Mouse (Mus musculus) liver, embryonic 14.5 days (tissue): ENCODE measurements around the gene Krtap5-4. TPM values are rescaled to one million over a fixed set of nuclear protein-coding genes. Genes with fewer than 3 reads are reported as not detected.

ENCODE experiments used
- ATAC-seq: fragments of 200-750 bp; cut with Nextera tagmentation; 2 replicates; pipeline ENCODE4 v1.8.0; 2017; ENCODE audit warnings: moderate number of reproducible peaks, mild to moderate bottlenecking, moderate library complexity; ENCODE audit not compliant: insufficient read depth
- DNase-seq, 3 experiments: peaks; one replicate each; pipeline ENCODE4 v3.0.0-alpha.2; 2012 to 2013; ENCODE audit warnings: low read depth in 3 of 3, low spot score in 3 of 3
- H3K27ac ChIP-seq: fragments of 300-500 bp; sonication (generic); 2 replicates; pipeline ENCODE4 v1.5.1; 2014; ENCODE audit warnings: moderate library complexity, mild to moderate bottlenecking, control low read depth, inconsistent platforms
- H3K27me3 ChIP-seq: fragments of 300-500 bp; sonication (generic); 2 replicates; pipeline ENCODE4 v1.6.1; 2014; ENCODE audit warnings: mild to moderate bottlenecking, low read length, moderate library complexity; ENCODE audit not compliant: control insufficient read depth, insufficient read depth
- H3K36me3 ChIP-seq: fragments of 300-500 bp; sonication (generic); replicated peaks from 2 replicates; pipeline ENCODE4 v1.6.1; 2014; ENCODE audit warnings: low read depth; ENCODE audit not compliant: control insufficient read depth, insufficient read depth
- H3K4me1 ChIP-seq, 2 experiments: fragments of 200-500 bp in 1 of 2; fragments of 300-500 bp in 1 of 2; sonication (generic) in 1 of 2; replicated peaks; 2 replicates each; pipeline ENCODE4 v1.6.1; 2012 to 2014; ENCODE audit warnings: antibody characterized with exemption in 1 of 2, inconsistent platforms in 1 of 2, low read length in 1 of 2; ENCODE audit not compliant: control insufficient read depth in 2 of 2, insufficient read depth in 2 of 2
- H3K4me2 ChIP-seq: fragments of 300-500 bp; sonication (generic); 2 replicates; pipeline ENCODE4 v1.6.1; 2014; ENCODE audit warnings: low read depth, mild to moderate bottlenecking, control low read depth, moderate library complexity
- H3K4me3 ChIP-seq, 2 experiments: fragments of 200-500 bp in 1 of 2; fragments of 300-500 bp in 1 of 2; sonication (generic) in 1 of 2; 2 replicates each; pipeline ENCODE4 v1.5.1; 2012 to 2014; ENCODE audit warnings: low read depth in 2 of 2, low read length in 2 of 2, mild to moderate bottlenecking in 2 of 2, control low read depth in 1 of 2, inconsistent platforms in 1 of 2, moderate library complexity in 1 of 2; ENCODE audit not compliant: insufficient read depth in 1 of 2
- H3K9ac ChIP-seq: fragments of 300-500 bp; sonication (generic); replicated peaks from 2 replicates; pipeline ENCODE4 v1.6.1; 2014; ENCODE audit warnings: mild to moderate bottlenecking, control low read depth, moderate library complexity
- H3K9me3 ChIP-seq: fragments of 300-500 bp; sonication (generic); 2 replicates; pipeline ENCODE4 v1.6.1; 2016; ENCODE audit warnings: low read length, mixed read lengths; ENCODE audit not compliant: control insufficient read depth
- CTCF ChIP-seq: IDR thresholded peaks from 2 replicates; pipeline ENCODE4 v1.5.1; 2016; ENCODE audit warnings: antibody characterized with exemption, low read depth, control low read depth
- EP300 ChIP-seq: IDR thresholded peaks from 2 replicates; pipeline ENCODE4 v1.6.1; 2016; ENCODE audit warnings: antibody characterized with exemption, low read depth
- WGBS: fragments of 180-500 bp; shearing (Covaris S2); extraction: QIAGEN DNeasy Blood & Tissue Kit; methylation state at CpG from one replicate; pipeline ENCODE4 v1.1.7; 2014; ENCODE audit not compliant: insufficient replicate concordance; 5-methylcytosine and 5-hydroxymethylcytosine counted together
- polyA plus RNA-seq, 2 experiments: library from polyadenylated mRNA; depleted of rRNA in 1 of 2; stranded (reverse) in 1 of 2; unstranded in 1 of 2; fragments of >200 nt; fragmentation: Nextera tagmentation in 1 of 2; extraction: Ambion mirVana in 1 of 2; gene quantifications; 2 replicates each; pipeline versions ENCODE4 v1.2.1 to v1.2.3; 2012 to 2014

Krtap5-4 gene
- polyA plus RNA-seq, 2 experiments, result not detected

GRCm38 (mm10) chr7:142353854-142354253 lies 50.5 kb downstream of the Krtap5-4 start:
- Histone ChIP-seq H3K36me3 (no peaks in the 10 kb centered on the region), H3K27ac (peak overlapping the region; percentile 38), H3K9ac (peak overlapping the region; percentile 38; the same call in 1 of the 2 replicates), H3K4me1 (peaks cover 44 to 48% of the 10 kb centered on the region in 2 experiments), H3K4me3 (no peak overlapping the region), H3K9me3 (no peaks in the 10 kb centered on the region), H3K27me3 (no peaks in the 10 kb centered on the region), H3K4me2 (peak overlapping the region; percentile 43)
- DNase-seq, result peak; percentile 68 to 81 (median 74)
- 13% methylated on average over 5 of the region's 5 CpGs for WGBS
- TF ChIP-seq CTCF, result no peak
- peak; percentile 68; the same call in 1 of the 2 replicates for TF ChIP-seq EP300
- ATAC-seq, result peak; percentile 82

Other genes starting within 250 kb of the Krtap5-4 start
- 33.9 and 41.5 TPM in 2 replicates for gene Mob2, start 242.5 kb upstream of the Krtap5-4 start, polyA plus RNA-seq (2012; rRNA removed)
- 68.8 and 75.6 TPM in 2 replicates for gene Mob2, start 242.5 kb upstream of the Krtap5-4 start, polyA plus RNA-seq (2014; fragmentation: Nextera tagmentation; extraction: Ambion mirVana)
- gene Dusp8, start 207.7 kb upstream of the Krtap5-4 start, polyA plus RNA-seq (2012; rRNA removed), result 2.5 TPM in 2 replicates
- gene Dusp8, start 207.7 kb upstream of the Krtap5-4 start, polyA plus RNA-seq (2014; fragmentation: Nextera tagmentation; extraction: Ambion mirVana), result 3.8 and 4.2 TPM in 2 replicates
- not detected in 2 replicates for gene Gm45618, start 182.8 kb upstream of the Krtap5-4 start, polyA plus RNA-seq (2012; rRNA removed)
- not detected in 2 replicates for gene Gm45618, start 182.8 kb upstream of the Krtap5-4 start, polyA plus RNA-seq (2014; fragmentation: Nextera tagmentation; extraction: Ambion mirVana)
- not detected in 2 replicates for gene Gm39115, start 167.5 kb upstream of the Krtap5-4 start, polyA plus RNA-seq (2012; rRNA removed)
- gene Gm39115, start 167.5 kb upstream of the Krtap5-4 start, polyA plus RNA-seq (2014; fragmentation: Nextera tagmentation; extraction: Ambion mirVana), result not detected in 2 replicates
- not detected in 2 replicates for gene Gm45337, start 158.9 kb upstream of the Krtap5-4 start, polyA plus RNA-seq (2012; rRNA removed)
- not detected in 2 replicates for gene Gm45337, start 158.9 kb upstream of the Krtap5-4 start, polyA plus RNA-seq (2014; fragmentation: Nextera tagmentation; extraction: Ambion mirVana)
- gene Gm29735, start 146.4 kb upstream of the Krtap5-4 start, polyA plus RNA-seq (2012; rRNA removed), result not detected in 2 replicates
- not detected in 2 replicates for gene Gm29735, start 146.4 kb upstream of the Krtap5-4 start, polyA plus RNA-seq (2014; fragmentation: Nextera tagmentation; extraction: Ambion mirVana)
- gene Gm4553, start 137.8 kb upstream of the Krtap5-4 start, polyA plus RNA-seq (2012; rRNA removed), result not detected in 2 replicates
- gene Gm4553, start 137.8 kb upstream of the Krtap5-4 start, polyA plus RNA-seq (2014; fragmentation: Nextera tagmentation; extraction: Ambion mirVana), result not detected in 2 replicates
- not detected in 2 replicates for gene Krtap5-2, start 127.5 kb upstream of the Krtap5-4 start, polyA plus RNA-seq (2012; rRNA removed)
- not detected in 2 replicates for gene Krtap5-2, start 127.5 kb upstream of the Krtap5-4 start, polyA plus RNA-seq (2014; fragmentation: Nextera tagmentation; extraction: Ambion mirVana)
- gene Gm10153, start 113.2 kb upstream of the Krtap5-4 start, polyA plus RNA-seq (2012; rRNA removed), result not detected in 2 replicates
- gene Gm10153, start 113.2 kb upstream of the Krtap5-4 start, polyA plus RNA-seq (2014; fragmentation: Nextera tagmentation; extraction: Ambion mirVana), result not detected in 2 replicates
- gene Krtap5-3, start 102.2 kb upstream of the Krtap5-4 start, polyA plus RNA-seq (2012; rRNA removed), result not detected in 2 replicates
- gene Krtap5-3, start 102.2 kb upstream of the Krtap5-4 start, polyA plus RNA-seq (2014; fragmentation: Nextera tagmentation; extraction: Ambion mirVana), result not detected in 2 replicates
- gene Gm7579, start 91.7 kb upstream of the Krtap5-4 start, polyA plus RNA-seq (2012; rRNA removed), result not detected in 2 replicates
- not detected in 2 replicates for gene Gm7579, start 91.7 kb upstream of the Krtap5-4 start, polyA plus RNA-seq (2014; fragmentation: Nextera tagmentation; extraction: Ambion mirVana)
- not detected in 2 replicates for gene Krtap5-5, start 73.6 kb upstream of the Krtap5-4 start, polyA plus RNA-seq (2012; rRNA removed)
- gene Krtap5-5, start 73.6 kb upstream of the Krtap5-4 start, polyA plus RNA-seq (2014; fragmentation: Nextera tagmentation; extraction: Ambion mirVana), result not detected in 2 replicates
- not detected in 2 replicates for gene Gm40460, start 62.5 kb upstream of the Krtap5-4 start, polyA plus RNA-seq (2012; rRNA removed)
- gene Gm40460, start 62.5 kb upstream of the Krtap5-4 start, polyA plus RNA-seq (2014; fragmentation: Nextera tagmentation; extraction: Ambion mirVana), result not detected in 2 replicates
- gene Gm2431, start 45.2 kb upstream of the Krtap5-4 start, polyA plus RNA-seq (2012; rRNA removed), result not detected in 2 replicates
- not detected in 2 replicates for gene Gm2431, start 45.2 kb upstream of the Krtap5-4 start, polyA plus RNA-seq (2014; fragmentation: Nextera tagmentation; extraction: Ambion mirVana)
- not detected in 2 replicates for gene Gm4559, start 29.2 kb upstream of the Krtap5-4 start, polyA plus RNA-seq (2012; rRNA removed)
- not detected in 2 replicates for gene Gm4559, start 29.2 kb upstream of the Krtap5-4 start, polyA plus RNA-seq (2014; fragmentation: Nextera tagmentation; extraction: Ambion mirVana)
- not detected in 2 replicates for gene Krtap5-1, start 6.4 kb upstream of the Krtap5-4 start, polyA plus RNA-seq (2012; rRNA removed)
- gene Krtap5-1, start 6.4 kb upstream of the Krtap5-4 start, polyA plus RNA-seq (2014; fragmentation: Nextera tagmentation; extraction: Ambion mirVana), result not detected in 2 replicates
- gene Ifitm10, start 70.2 kb downstream of the Krtap5-4 start, polyA plus RNA-seq (2012; rRNA removed), result 0.87 and 1.1 TPM in 2 replicates
- gene Ifitm10, start 70.2 kb downstream of the Krtap5-4 start, polyA plus RNA-seq (2014; fragmentation: Nextera tagmentation; extraction: Ambion mirVana), result 1.0 and 1.3 TPM in 2 replicates
- gene Gm49369, start 79.1 kb downstream of the Krtap5-4 start, polyA plus RNA-seq (2012; rRNA removed), result 0.66 TPM in 1 of 2 replicates, not detected in the other
- gene Gm49369, start 79.1 kb downstream of the Krtap5-4 start, polyA plus RNA-seq (2014; fragmentation: Nextera tagmentation; extraction: Ambion mirVana), result 0.29 TPM in 1 of 2 replicates, not detected in the other
- gene Ctsd, start 84.5 kb downstream of the Krtap5-4 start, polyA plus RNA-seq (2012; rRNA removed), result 180 and 209 TPM in 2 replicates
- 324 and 349 TPM in 2 replicates for gene Ctsd, start 84.5 kb downstream of the Krtap5-4 start, polyA plus RNA-seq (2014; fragmentation: Nextera tagmentation; extraction: Ambion mirVana)
- 0.03 and 0.57 TPM in 2 replicates for gene Syt8, start 131.3 kb downstream of the Krtap5-4 start, polyA plus RNA-seq (2012; rRNA removed)
- not detected in 2 replicates for gene Syt8, start 131.3 kb downstream of the Krtap5-4 start, polyA plus RNA-seq (2014; fragmentation: Nextera tagmentation; extraction: Ambion mirVana)
- 1.7 and 2.1 TPM in 2 replicates for gene Tnni2, start 138.3 kb downstream of the Krtap5-4 start, polyA plus RNA-seq (2012; rRNA removed)
- gene Tnni2, start 138.3 kb downstream of the Krtap5-4 start, polyA plus RNA-seq (2014; fragmentation: Nextera tagmentation; extraction: Ambion mirVana), result 2.1 and 2.2 TPM in 2 replicates
- gene Lsp1, start 157.3 kb downstream of the Krtap5-4 start, polyA plus RNA-seq (2012; rRNA removed), result 13.3 TPM in 2 replicates
- 13.2 and 15.2 TPM in 2 replicates for gene Lsp1, start 157.3 kb downstream of the Krtap5-4 start, polyA plus RNA-seq (2014; fragmentation: Nextera tagmentation; extraction: Ambion mirVana)
- 0.10 and 0.15 TPM in 2 replicates for gene Tnnt3, start 195.3 kb downstream of the Krtap5-4 start, polyA plus RNA-seq (2012; rRNA removed)
- 0.17 TPM in 1 of 2 replicates, not detected in the other for gene Tnnt3, start 195.3 kb downstream of the Krtap5-4 start, polyA plus RNA-seq (2014; fragmentation: Nextera tagmentation; extraction: Ambion mirVana)
- 24.4 and 45.9 TPM in 2 replicates for gene Mrpl23, start 229.1 kb downstream of the Krtap5-4 start, polyA plus RNA-seq (2012; rRNA removed)
- 11.1 and 14.4 TPM in 2 replicates for gene Mrpl23, start 229.1 kb downstream of the Krtap5-4 start, polyA plus RNA-seq (2014; fragmentation: Nextera tagmentation; extraction: Ambion mirVana)